Mouse (Mus musculus) intestine, embryonic 16.5 days (tissue): ENCODE measurements around the gene Rad9a. TPM values are rescaled to one million over a fixed set of nuclear protein-coding genes. Genes with fewer than 3 reads are reported as not detected.

Source experiments
- ATAC-seq: fragments of 200-750 bp; cut with Nextera tagmentation; 2 replicates; pipeline ENCODE4 v1.8.0; 2017; ENCODE audit warnings: moderate TSS enrichment, moderate library complexity
- H3K27ac ChIP-seq: fragments of 300-500 bp; sonication (generic); 2 replicates; pipeline ENCODE4 v1.5.1; 2014; ENCODE audit warnings: mild to moderate bottlenecking, low read length
- H3K27me3 ChIP-seq: fragments of 300-500 bp; sonication (generic); replicated peaks from 2 replicates; pipeline ENCODE4 v1.6.1; 2014; ENCODE audit warnings: low read length, control low read depth, mixed read lengths; ENCODE audit not compliant: control insufficient read depth, insufficient read depth
- H3K36me3 ChIP-seq: fragments of 300-500 bp; sonication (generic); 2 replicates; pipeline ENCODE4 v1.6.1; 2014; ENCODE audit warnings: low read length, control low read depth; ENCODE audit not compliant: control insufficient read depth, insufficient read depth
- H3K4me1 ChIP-seq: fragments of 300-500 bp; sonication (generic); 2 replicates; pipeline ENCODE4 v1.6.1; 2014; ENCODE audit warnings: low read length, control low read depth, mixed read lengths; ENCODE audit not compliant: control insufficient read depth, insufficient read depth
- H3K4me2 ChIP-seq: fragments of 300-500 bp; sonication (generic); 2 replicates; pipeline ENCODE4 v1.6.1; 2014; ENCODE audit warnings: low read depth, low read length, control low read depth
- H3K4me3 ChIP-seq: fragments of 300-500 bp; sonication (generic); 2 replicates; pipeline ENCODE4 v1.5.1; 2014; ENCODE audit warnings: mild to moderate bottlenecking, low read length
- H3K9ac ChIP-seq: fragments of 300-500 bp; sonication (generic); 2 replicates; pipeline ENCODE4 v1.6.1; 2014; ENCODE audit warnings: low read depth, low read length
- H3K9me3 ChIP-seq: fragments of 300-500 bp; sonication (generic); 2 replicates; pipeline ENCODE4 v1.6.1; 2016; ENCODE audit warnings: low read length, control low read depth; ENCODE audit not compliant: control insufficient read depth
- WGBS: fragments of 180-500 bp; shearing (Covaris S2); extraction: QIAGEN DNeasy Blood & Tissue Kit; methylation state at CpG from one replicate; pipeline ENCODE4 v1.1.7; 2014; 5-methylcytosine and 5-hydroxymethylcytosine counted together
- polyA plus RNA-seq: library from polyadenylated mRNA; unstranded; fragments of >200 nt; fragmentation: Nextera tagmentation; extraction: Ambion mirVana; gene quantifications from 2 replicates; pipeline ENCODE4 v1.2.1, GENCODE M21; 2015

Gene Rad9a
- polyA plus RNA-seq, 1 experiment from 2014 or later, result 34.2 TPM

- H3K9me3 ChIP-seq, result no peaks in the 10 kb centered on the region
- peak overlapping the region; percentile 98 for H3K9ac ChIP-seq
- peak; percentile 35 for ATAC-seq
- peak overlapping the region; percentile 96 for H3K4me2 ChIP-seq
- no peaks in the 10 kb centered on the region for H3K36me3 ChIP-seq
- WGBS, result 0% methylated on average over 62 of the region's 81 CpGs
- no peaks in the 10 kb centered on the region for H3K27me3 ChIP-seq
- H3K4me3 ChIP-seq, result peak overlapping the region; percentile 87
- H3K4me1 ChIP-seq, result peaks cover 57% of the 10 kb centered on the region
- peak overlapping the region; percentile 96 for H3K27ac ChIP-seq
Measured at GRCm38 (mm10) chr19:4214771-4215450, 13.4 kb upstream of the Rad9a start.

DNA sequence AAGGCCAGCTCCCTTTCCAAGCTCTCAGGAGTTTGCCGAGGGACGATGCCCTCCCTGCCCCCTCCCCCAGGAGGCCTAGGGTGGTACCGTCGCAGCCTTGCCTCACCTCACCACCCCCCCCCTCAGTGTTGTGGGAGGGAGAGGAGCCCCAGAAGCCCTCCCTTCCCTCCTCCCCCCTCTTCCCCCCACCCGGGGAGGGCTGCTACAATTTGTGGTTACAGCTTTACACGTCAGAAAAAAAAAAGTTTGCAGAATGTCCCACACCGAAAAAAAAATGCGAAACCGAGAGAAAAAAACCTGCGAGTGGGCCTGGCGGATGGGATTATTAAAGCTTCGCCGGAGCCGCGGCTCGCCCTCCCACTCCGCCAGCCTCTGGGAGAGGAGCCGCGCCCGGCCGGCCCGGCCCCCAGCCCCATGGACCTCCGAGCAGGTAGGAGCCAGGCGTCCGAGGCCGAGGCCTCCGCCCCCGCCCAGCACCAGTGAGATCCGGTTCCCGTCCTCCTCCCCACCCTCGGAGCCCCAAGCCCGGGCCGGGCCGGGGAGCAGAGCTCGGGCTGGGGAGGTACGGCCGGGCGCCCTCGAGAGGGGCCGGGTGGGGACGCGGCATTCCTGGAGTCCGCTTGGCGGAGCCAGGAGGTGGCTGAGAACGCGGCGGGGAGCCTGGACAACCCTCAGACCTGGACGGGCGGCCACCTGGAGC is 12.8 kb upstream of the Rad9a start, which contains the start of the genes Clcf1 and AC109138.7:
Gene Clcf1 (plus strand): TSS at position 168 of the 700 bp plus-strand sequence.
Gene AC109138.7 (plus strand): TSS at position 287 of the 700 bp plus-strand sequence.
- peaks cover 51% of the 10 kb centered on the region for H3K4me1 ChIP-seq
- WGBS, result under 1% methylated on average over 48 of the region's 49 CpGs
- ATAC-seq, result peak; percentile 49

GRCm38 (mm10) chr19:4213524-4213974 is 12.1 kb upstream of the Rad9a start:
- Histone ChIP-seq H3K4me3 (peak overlapping the region; percentile 87), H3K4me1 (peaks cover 48% of the 10 kb centered on the region), H3K27me3 (no peaks in the 10 kb centered on the region), H3K36me3 (no peaks in the 10 kb centered on the region), H3K27ac (peak overlapping the region; percentile 96), H3K4me2 (peak overlapping the region; percentile 96), H3K9ac (peak overlapping the region; percentile 98), H3K9me3 (no peaks in the 10 kb centered on the region)
- ATAC-seq, result peak; percentile 35
- 9% methylated on average over 9 of the region's 9 CpGs for WGBS

More for the DNA sequence above, 12.8 kb upstream of the Rad9a start, which contains the start of the genes Clcf1 and AC109138.7:
- H3K27me3 ChIP-seq, result no peaks in the 10 kb centered on the region
- H3K9ac ChIP-seq, result peak within 1 kb of the TSS; percentile 98
- H3K4me2 ChIP-seq, result peak within 1 kb of the TSS; percentile 96
- H3K4me3 ChIP-seq, result peak within 1 kb of the TSS; percentile 87
- H3K36me3 ChIP-seq, result no peaks in the 10 kb centered on the region
- H3K27ac ChIP-seq, result peak within 1 kb of the TSS; percentile 96
- H3K9me3 ChIP-seq, result no peaks in the 10 kb centered on the region

DNA sequence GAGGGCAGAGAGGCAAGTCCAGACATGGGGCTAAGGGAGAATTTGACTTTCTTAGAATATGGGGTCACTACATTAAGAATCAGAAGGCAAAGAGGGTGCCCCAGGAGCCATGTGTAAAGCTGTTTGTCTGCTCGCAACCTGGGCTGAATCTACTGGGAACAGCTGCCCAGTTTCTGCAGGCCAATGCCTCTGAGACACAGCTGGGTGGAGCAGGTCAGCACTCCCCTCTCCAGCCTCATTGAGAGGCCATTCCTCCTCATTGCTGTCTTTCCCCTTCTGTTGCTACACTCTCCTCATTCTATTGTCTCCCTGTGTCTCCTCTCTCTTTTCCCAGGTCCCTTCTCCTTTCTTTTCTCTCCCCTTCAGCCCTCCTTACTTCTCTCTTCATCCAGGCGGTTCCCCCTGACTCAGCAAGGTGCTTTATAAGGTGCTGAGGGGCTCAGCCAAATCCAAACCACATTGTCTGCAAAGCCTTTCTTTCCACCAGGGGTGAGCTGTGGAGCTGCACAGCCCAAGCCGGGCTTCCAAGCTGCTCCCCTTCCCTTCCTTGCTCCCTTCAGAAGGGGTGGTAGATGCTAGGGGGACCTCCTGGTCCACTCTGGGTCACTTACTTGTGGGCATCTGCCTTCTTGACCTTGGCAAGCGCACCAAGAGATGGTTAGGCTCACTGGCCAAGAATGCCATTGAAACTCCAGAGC is 10.6 kb upstream of the Rad9a start:
- Histone ChIP-seq H3K9me3 (no peaks in the 10 kb centered on the region), H3K4me3 (no peak overlapping the region), H3K4me1 (peaks cover 33% of the 10 kb centered on the region), H3K4me2 (no peak overlapping the region), H3K27me3 (no peaks in the 10 kb centered on the region), H3K9ac (peak overlapping the region; percentile 16; the same call in 1 of the 2 replicates), H3K27ac (no peak overlapping the region), H3K36me3 (no peaks in the 10 kb centered on the region)
- no peak for ATAC-seq
- WGBS, result 59% methylated on average over 4 of the region's 4 CpGs

DNA sequence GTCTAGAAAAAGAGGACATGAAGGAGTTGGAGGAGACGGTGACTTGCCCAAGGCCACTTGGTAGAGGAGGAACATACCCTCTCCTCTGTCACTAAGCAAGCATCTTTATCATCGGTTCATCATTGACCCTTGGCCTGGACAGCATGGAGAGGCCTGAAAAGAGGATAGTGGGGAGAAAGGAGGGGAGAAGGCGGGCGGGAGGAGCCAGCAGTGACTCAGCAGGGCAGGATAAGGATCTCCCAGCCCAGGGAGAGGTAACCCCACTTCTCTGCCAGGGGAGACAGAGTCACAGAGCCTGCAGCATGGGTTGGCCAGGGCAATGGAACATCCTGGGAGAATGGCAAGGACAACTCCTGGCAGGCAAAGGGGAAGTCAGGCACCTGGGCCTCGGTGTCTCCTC is 7.1 kb upstream of the Rad9a start:
- Histone ChIP-seq H3K27ac (no peak overlapping the region), H3K4me1 (peaks cover 14% of the 10 kb centered on the region), H3K36me3 (no peaks in the 10 kb centered on the region), H3K4me3 (no peak overlapping the region), H3K9ac (no peak overlapping the region), H3K9me3 (no peaks in the 10 kb centered on the region), H3K27me3 (no peaks in the 10 kb centered on the region), H3K4me2 (no peak overlapping the region)
- ATAC-seq, result no peak
- WGBS, result 70% methylated on average over 5 of the region's 5 CpGs

DNA sequence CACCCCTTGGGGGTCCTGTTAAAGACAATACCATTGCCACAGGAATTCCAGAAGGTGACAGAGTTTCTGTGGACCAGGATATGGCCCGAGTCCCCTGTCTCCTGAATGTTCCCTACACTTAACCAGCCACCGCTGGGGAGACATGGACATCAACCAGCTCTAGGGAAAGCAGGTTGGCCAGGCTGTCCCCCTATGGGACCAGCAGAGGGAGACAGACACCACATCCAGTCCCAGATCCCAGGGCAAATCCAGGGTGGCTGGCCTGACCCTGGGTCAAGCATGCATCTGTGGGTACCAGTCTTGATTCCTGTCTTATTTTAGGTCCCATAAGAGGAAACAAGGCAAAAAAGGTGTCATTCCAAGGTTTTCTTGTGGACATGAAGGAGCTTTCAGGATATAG is 5.5 kb upstream of the Rad9a start:
- ATAC-seq, result peak; percentile 64; the same call in 1 of the 2 replicates
- Histone ChIP-seq H3K27ac (no peak overlapping the region), H3K36me3 (no peaks in the 10 kb centered on the region), H3K9ac (no peak overlapping the region), H3K27me3 (no peaks in the 10 kb centered on the region), H3K4me1 (peaks cover 3% of the 10 kb centered on the region; the same call in 1 of the 2 replicates), H3K4me2 (no peak overlapping the region), H3K4me3 (no peak overlapping the region), H3K9me3 (no peaks in the 10 kb centered on the region)
- 5% methylated on average over 2 of the region's 2 CpGs for WGBS

- Histone ChIP-seq H3K36me3 (no peaks in the 10 kb centered on the region), H3K27me3 (no peaks in the 10 kb centered on the region), H3K27ac (no peak overlapping the region), H3K4me3 (no peak overlapping the region), H3K4me1 (peaks cover 12% of the 10 kb centered on the region), H3K4me2 (no peak overlapping the region), H3K9ac (no peak overlapping the region), H3K9me3 (no peaks in the 10 kb centered on the region)
- WGBS, result 59% methylated on average over 4 of the region's 4 CpGs
- no peak for ATAC-seq
Measured at GRCm38 (mm10) chr19:4204889-4205288, 3.4 kb upstream of the Rad9a start.

- Histone ChIP-seq H3K4me1 (peaks cover 12% of the 10 kb centered on the region), H3K4me3 (no peak overlapping the region), H3K27ac (no peak overlapping the region), H3K27me3 (no peaks in the 10 kb centered on the region), H3K36me3 (0 out of 2 replicates have a peak, but pooled peaks cover 2% of the 10 kb centered on the region), H3K4me2 (no peak overlapping the region), H3K9ac (no peak overlapping the region), H3K9me3 (no peaks in the 10 kb centered on the region)
- WGBS, result 70% methylated on average over 13 of the region's 13 CpGs
- no peak for ATAC-seq
Measured at GRCm38 (mm10) chr19:4203604-4204326, 2.3 kb upstream of the Rad9a start.
